Mouse (Mus musculus) c-Kit-negative CD71-positive TER-119-positive erythroid progenitor cells, embryonic 14.5 days (primary cell): ENCODE results near the gene Rps6ka4.

Experiments used
- DNase-seq: peaks from one replicate; pipeline ENCODE4 v3.0.0-alpha.2; 2013; ENCODE audit warnings: low read depth, low spot score

Gene Rps6ka4

GRCm38 (mm10) chr19:6851497-6851896, 11.1 kb upstream of the Rps6ka4 start:
- DNase-seq = no peak

- DNase-seq = no peak
Observed at GRCm38 (mm10) chr19:6849506-6850068, 9.2 kb upstream of the Rps6ka4 start.

GRCm38 (mm10) chr19:6847841-6848517, 7.5 kb upstream of the Rps6ka4 start:
- DNase-seq = no peak

GRCm38 (mm10) chr19:6846050-6846449, 5.6 kb upstream of the Rps6ka4 start:
- DNase-seq = no peak

- DNase-seq = no peak
Observed at GRCm38 (mm10) chr19:6842353-6842752, 1.9 kb upstream of the Rps6ka4 start.

GRCm38 (mm10) chr19:6841292-6841597, 809 bp upstream of the Rps6ka4 start:
- DNase-seq = no peak

- DNase-seq = no peak
Observed at GRCm38 (mm10) chr19:6839615-6840474, 591 bp downstream of the Rps6ka4 start.

GRCm38 (mm10) chr19:6832363-6832762, 8.1 kb downstream of the Rps6ka4 start:
- DNase-seq = no peak

GRCm38 (mm10) chr19:6831331-6831730, 9.1 kb downstream of the Rps6ka4 start:
- DNase-seq = no peak

GRCm38 (mm10) chr19:6830556-6831316, 9.7 kb downstream of the Rps6ka4 start:
- no peak for DNase-seq

GRCm38 (mm10) chr19:6829870-6830555, 10.4 kb downstream of the Rps6ka4 start:
- DNase-seq = no peak

GRCm38 (mm10) chr19:6829069-6829468, 11.4 kb downstream of the Rps6ka4 start:
- DNase-seq = no peak

- DNase-seq = no peak
Observed at GRCm38 (mm10) chr19:6826601-6827000, 13.8 kb downstream of the Rps6ka4 start.

- DNase-seq = no peak
Observed at GRCm38 (mm10) chr19:6825384-6825783, 15.1 kb downstream of the Rps6ka4 start.

GRCm38 (mm10) chr19:6820538-6821195, 19.8 kb downstream of the Rps6ka4 start:
- no peak for DNase-seq

- DNase-seq = no peak
Observed at GRCm38 (mm10) chr19:6819143-6819827, 21.2 kb downstream of the Rps6ka4 start.

- DNase-seq = no peak
Observed at GRCm38 (mm10) chr19:6814958-6815357, 25.5 kb downstream of the Rps6ka4 start.

- no peak for DNase-seq
Observed at GRCm38 (mm10) chr19:6814366-6814765, 26.1 kb downstream of the Rps6ka4 start.
